Mouse (Mus musculus): Measurements from ENCODE around the gene 5830473C10Rik.
A peak's percentile ranks its signal among the peaks of the same experiment; 100 is the strongest.

The 5830473C10Rik gene

GRCm38 (mm10) chr5:90560743-90561142 lies at the start of gene 5830473C10Rik:
TSS of gene 5830473C10Rik (plus strand) at chr5:90561107.
- DNase-seq = no peak

GRCm38 (mm10) chr5:90512288-90512955 lies 48.5 kb upstream of the 5830473C10Rik start:
- no peak for DNase-seq

GRCm38 (mm10) chr5:90515561-90515960 lies 45.3 kb upstream of the 5830473C10Rik start:
- no peak for DNase-seq

- DNase-seq = no peak
These were observed 42.4 kb upstream of the 5830473C10Rik start, which contains the start of gene Afm for GRCm38 (mm10) chr5:90518356-90519100. TSS of gene Afm (plus strand) at chr5:90518932.

- no peak for DNase-seq
These were observed 9.7 kb upstream of the 5830473C10Rik start for GRCm38 (mm10) chr5:90551191-90551590.

- DNase-seq = no peak
These were observed 4.9 kb upstream of the 5830473C10Rik start for GRCm38 (mm10) chr5:90556052-90556451.

GRCm38 (mm10) chr5:90561721-90562275 lies 891 bp downstream of the 5830473C10Rik start:
- DNase-seq = no peak

- no peak for DNase-seq
These were observed 2.0 kb downstream of the 5830473C10Rik start for GRCm38 (mm10) chr5:90562880-90563279.

GRCm38 (mm10) chr5:90564161-90564560 lies 3.3 kb downstream of the 5830473C10Rik start:
- no peak for DNase-seq

- no peak for DNase-seq
These were observed 4.3 kb downstream of the 5830473C10Rik start for GRCm38 (mm10) chr5:90565205-90565604.

GRCm38 (mm10) chr5:90567788-90568187 lies 6.9 kb downstream of the 5830473C10Rik start:
- no peak for DNase-seq

GRCm38 (mm10) chr5:90568338-90568737 lies 7.4 kb downstream of the 5830473C10Rik start:
- DNase-seq = no peak

- no peak for DNase-seq
These were observed 10.3 kb downstream of the 5830473C10Rik start for GRCm38 (mm10) chr5:90571216-90571615.

GRCm38 (mm10) chr5:90577751-90578150 lies 16.8 kb downstream of the 5830473C10Rik start:
- no peak for DNase-seq

GRCm38 (mm10) chr5:90579556-90579955 lies 18.6 kb downstream of the 5830473C10Rik start:
- DNase-seq = no peak

GRCm38 (mm10) chr5:90582179-90582578 lies 21.3 kb downstream of the 5830473C10Rik start:
- no peak for DNase-seq

GRCm38 (mm10) chr5:90584799-90585198 lies 23.9 kb downstream of the 5830473C10Rik start:
- no peak for DNase-seq

- no peak for DNase-seq
These were observed 25.6 kb downstream of the 5830473C10Rik start for GRCm38 (mm10) chr5:90586511-90586910.

GRCm38 (mm10) chr5:90588104-90588503 lies 27.2 kb downstream of the 5830473C10Rik start:
- no peak for DNase-seq

- peak; percentile 41 for DNase-seq
These were observed 28.0 kb downstream of the 5830473C10Rik start for GRCm38 (mm10) chr5:90588708-90589595.

- DNase-seq = no peak
These were observed 29.8 kb downstream of the 5830473C10Rik start for GRCm38 (mm10) chr5:90590676-90591075.

- no peak for DNase-seq
These were observed 31.0 kb downstream of the 5830473C10Rik start for GRCm38 (mm10) chr5:90591936-90592335.

GRCm38 (mm10) chr5:90594945-90595344 lies 34.0 kb downstream of the 5830473C10Rik start:
- DNase-seq = peak; percentile 11

Data from thymus, postnatal 25 days (tissue).